Mouse (Mus musculus) bone marrow, adult 2 months (tissue): ENCODE measurements at regions not wholly inside any gene's neighbourhood (a gene's known extent, or its start where the extent isn't known, plus 50 kb on each side); places are given as distances from the start of the nearest gene placed in this dataset.

Source experiments
- H3K27ac ChIP-seq: fragments of 200-500 bp; 2 replicates; pipeline ENCODE4 v1.5.1; 2012; ENCODE audit warnings: low read depth, mild to moderate bottlenecking, control low read depth, inconsistent platforms, low read length; ENCODE audit not compliant: control insufficient read depth, poor library complexity, insufficient read depth
- H3K4me1 ChIP-seq: fragments of 200-500 bp; 2 replicates; pipeline ENCODE4 v1.6.1; 2011; ENCODE audit warnings: low read length; ENCODE audit not compliant: control insufficient read depth, insufficient read depth
- H3K4me3 ChIP-seq: fragments of 200-500 bp; replicated peaks from 2 replicates; pipeline ENCODE3; 2011; ENCODE audit warnings: mild to moderate bottlenecking, low read depth, low read length, control low read depth; ENCODE audit not compliant: control insufficient read depth
- CTCF ChIP-seq: fragments of 200-500 bp; IDR thresholded peaks from 2 replicates; pipeline ENCODE4 v1.5.1; 2011; ENCODE audit warnings: low read length, control low read depth; ENCODE audit not compliant: control insufficient read depth, insufficient read depth
- POLR2A ChIP-seq: fragments of 200-500 bp; IDR thresholded peaks from 2 replicates; pipeline ENCODE4 v1.6.1; 2011; ENCODE audit warnings: low read depth, mild to moderate bottlenecking, control low read depth, low read length, borderline replicate concordance; ENCODE audit not compliant: control insufficient read depth
- WGBS: fragments of 180-500 bp; shearing (Covaris S2); methylation state at CpG from one replicate; pipeline ENCODE4 v1.1.7; 2018; 5-methylcytosine and 5-hydroxymethylcytosine counted together

DNA sequence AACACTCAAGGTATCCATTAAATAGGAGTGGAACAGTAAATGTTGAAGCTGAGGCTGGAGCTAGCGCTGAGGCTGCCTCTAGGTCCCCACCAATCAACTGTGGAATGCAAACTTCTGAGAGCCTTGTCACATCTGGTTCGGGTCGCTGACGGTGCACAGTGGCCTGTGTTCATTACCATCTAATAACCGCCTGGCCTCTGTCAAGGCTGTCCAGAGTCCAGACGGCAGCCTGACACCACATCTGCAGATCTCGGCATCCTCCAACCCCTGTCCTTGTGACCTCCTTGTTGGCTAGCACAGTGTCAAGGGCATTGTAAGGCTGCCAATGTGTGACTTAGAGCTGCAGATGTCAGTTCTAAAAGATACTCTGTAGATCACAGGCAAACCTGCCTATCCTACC is 455.7 kb downstream of the Ate1 start:
- WGBS, result 59% methylated on average over 7 of the region's 7 CpGs

DNA sequence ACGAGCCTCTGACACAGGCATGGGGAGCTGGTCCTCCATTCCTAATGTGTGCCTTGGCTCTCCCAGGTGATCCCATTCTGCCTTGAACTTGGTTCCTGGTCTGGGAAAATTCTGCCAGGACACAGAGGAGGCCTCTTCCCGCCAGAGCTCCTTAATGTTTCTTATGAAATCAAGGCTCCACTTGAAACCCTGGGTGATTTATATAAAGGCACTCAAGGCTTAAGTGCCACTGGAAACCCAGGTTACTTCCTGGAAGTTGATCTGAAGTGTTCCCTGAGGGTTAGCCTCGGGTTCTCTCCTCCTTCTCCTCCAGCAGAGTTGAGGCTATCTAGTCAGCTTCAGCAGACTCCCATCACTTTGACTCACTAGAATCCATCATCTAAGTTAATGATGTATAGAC is 451.9 kb downstream of the Ate1 start:
- Histone ChIP-seq H3K4me1 (no peaks in the 10 kb centered on the region), H3K27ac (no peak overlapping the region), H3K4me3 (no peak overlapping the region)
- TF ChIP-seq CTCF (no peak), POLR2A (no peak)
- 42% methylated on average over 3 of the region's 3 CpGs for WGBS

More for the DNA sequence above, 455.7 kb downstream of the Ate1 start:
- Histone ChIP-seq H3K27ac (no peak overlapping the region), H3K4me3 (no peak overlapping the region), H3K4me1 (no peaks in the 10 kb centered on the region)
- TF ChIP-seq POLR2A (no peak), CTCF (no peak)

DNA sequence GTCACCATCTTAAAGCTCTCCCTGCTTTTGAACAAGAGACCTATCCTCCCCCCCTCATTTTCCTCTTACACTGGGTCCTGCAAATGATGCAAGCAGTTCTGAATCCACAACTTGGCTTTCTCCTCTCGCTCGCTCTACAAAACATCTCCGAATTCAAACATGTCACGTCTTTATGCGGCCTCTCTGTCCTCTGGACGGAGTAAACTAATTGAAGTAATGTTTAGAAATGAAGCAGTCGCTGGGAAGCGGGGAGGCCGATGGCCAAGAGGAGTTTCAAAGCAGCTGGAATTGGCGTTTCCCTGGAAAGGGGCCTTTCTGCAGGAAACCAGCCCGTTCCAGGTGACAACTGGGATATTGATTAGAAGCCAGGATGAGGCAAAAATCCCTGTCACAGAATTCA is 446.8 kb downstream of the Ate1 start:
- Histone ChIP-seq H3K4me3 (no peak overlapping the region), H3K27ac (no peak overlapping the region), H3K4me1 (no peaks in the 10 kb centered on the region)
- TF ChIP-seq POLR2A (no peak), CTCF (no peak)
- 75% methylated on average over 11 of the region's 11 CpGs for WGBS

DNA sequence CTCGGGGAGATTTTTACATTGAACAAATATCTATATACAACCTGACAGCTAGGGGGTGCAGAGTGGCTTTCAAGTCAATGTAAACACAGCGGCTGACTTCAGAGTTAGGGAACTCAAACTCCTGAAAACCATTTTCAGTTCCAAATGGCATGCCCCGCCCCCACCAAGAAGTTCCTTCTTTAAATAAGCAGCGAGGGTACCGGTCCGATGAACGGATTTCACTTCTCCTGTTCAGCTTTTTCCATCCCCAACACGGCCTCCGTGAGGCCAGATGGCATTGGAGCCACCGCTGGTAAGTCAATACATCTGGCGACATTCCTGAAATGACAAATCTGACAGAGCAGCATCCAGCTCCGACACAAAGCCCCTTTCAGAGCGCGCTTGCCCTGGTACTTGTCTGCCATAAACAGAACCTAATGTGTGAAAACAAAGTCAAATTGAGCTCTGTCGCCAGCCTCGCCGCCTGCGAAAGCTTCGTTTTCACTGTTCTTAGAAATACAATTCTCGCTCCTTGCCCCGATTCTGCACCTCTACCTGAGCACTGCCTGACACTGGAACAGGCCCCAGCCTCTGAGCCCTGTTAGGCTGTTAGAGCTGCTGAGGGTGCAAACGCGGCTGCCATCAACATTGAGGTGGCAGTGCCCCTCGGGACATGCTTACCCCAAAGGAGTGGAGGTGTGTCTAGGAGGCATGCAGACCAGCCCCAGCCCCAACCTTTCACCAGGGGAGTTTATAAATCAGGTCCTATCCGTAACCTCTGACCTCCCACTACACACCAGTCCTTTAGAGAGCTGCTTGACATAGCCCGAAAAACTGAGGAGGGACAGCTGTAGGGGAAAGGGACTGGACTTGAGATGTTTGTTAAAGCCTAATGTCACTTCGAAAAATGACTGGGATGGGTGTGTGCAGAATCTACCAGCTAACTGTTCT is 446.0 kb downstream of the Ate1 start:
- H3K4me3 ChIP-seq, result no peak overlapping the region
- WGBS, result 38% methylated on average over 27 of the region's 27 CpGs

DNA sequence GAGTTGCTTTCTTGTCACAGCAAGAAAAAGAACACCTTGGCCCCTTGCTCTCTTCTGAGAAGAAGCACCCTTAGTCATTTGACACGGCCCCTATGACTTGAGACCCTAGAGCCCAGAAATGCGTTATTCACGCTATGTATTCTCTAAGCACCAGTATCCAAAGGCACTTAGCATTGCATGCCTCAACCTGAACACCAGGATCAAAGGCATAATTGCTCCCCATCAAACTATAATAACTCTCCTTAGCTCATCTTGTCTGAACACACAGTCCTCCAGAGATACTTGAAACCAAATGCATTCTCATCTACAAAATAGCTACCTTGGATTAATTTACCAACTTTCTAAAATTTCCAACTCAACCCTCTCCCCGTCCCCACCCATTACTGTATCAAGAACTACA is 437.5 kb downstream of the Ate1 start:
- H3K4me3 ChIP-seq, result no peak overlapping the region
- no peak overlapping the region for H3K27ac ChIP-seq
- TF ChIP-seq CTCF (no peak), POLR2A (no peak)
- 85% methylated on average over 4 of the region's 4 CpGs for WGBS
- H3K4me1 ChIP-seq, result no peaks in the 10 kb centered on the region

More for the DNA sequence above, 446.0 kb downstream of the Ate1 start:
- no peak overlapping the region for H3K27ac ChIP-seq
- H3K4me1 ChIP-seq, result no peaks in the 10 kb centered on the region
- TF ChIP-seq CTCF (no peak), POLR2A (no peak)

DNA sequence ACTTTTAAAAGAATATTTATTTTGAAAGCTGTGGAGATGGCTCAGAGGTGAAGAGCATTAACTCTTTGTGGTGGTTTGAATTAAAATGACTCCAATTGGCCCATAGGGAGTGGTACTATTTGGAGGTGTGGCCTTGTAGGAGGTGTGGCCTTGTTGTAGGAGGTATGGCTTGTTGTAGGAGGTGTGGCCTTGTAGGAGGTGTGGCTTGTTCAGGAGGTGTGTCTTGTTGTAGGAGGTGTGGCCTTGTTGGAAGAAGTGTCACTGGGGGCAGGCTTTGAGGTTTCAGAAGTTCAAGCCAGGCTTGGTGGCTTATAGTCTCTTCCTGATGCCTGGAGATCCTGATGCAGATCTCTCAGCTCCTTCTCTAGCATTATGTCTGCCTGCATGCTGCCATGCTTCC is 434.5 kb downstream of the Ate1 start:
- H3K4me1 ChIP-seq, result no peaks in the 10 kb centered on the region
- no peak overlapping the region for H3K27ac ChIP-seq
- TF ChIP-seq POLR2A, result no peak
- TF ChIP-seq CTCF, result no peak
- H3K4me3 ChIP-seq, result no peak overlapping the region

DNA sequence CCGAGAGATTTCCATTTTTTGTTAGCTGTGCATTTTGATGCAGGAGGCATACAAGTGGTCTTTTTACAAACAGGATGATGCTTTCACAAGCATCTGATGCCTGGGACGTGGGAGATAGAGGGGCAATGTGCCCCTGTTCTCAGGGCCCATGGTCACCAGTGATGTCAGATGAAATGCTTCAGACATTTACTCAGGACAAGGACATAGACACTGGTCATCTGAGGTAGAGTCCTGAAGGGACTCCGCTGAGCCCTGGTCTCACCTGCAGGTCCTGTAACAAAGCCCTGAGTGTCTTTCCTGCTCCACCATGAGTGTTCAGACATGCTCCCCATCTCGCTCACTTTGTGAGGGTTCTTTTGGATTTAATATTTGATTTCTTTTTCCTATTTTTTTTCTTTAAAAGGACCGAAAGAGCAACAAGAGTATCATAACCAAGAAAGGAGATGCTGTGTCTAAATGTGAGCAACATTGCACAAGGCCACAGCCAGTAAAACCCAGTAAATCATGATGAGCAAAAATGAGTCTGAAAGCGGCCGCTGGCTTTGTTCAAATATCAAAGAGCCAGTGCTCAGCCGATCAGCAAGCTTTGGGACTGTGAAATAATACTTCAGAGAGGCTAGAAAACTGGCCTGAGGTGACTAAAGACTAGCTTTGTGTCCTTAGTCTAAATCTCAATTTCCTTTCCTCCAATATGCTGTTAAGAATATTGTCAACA is 430.1 kb downstream of the Ate1 start:
- TF ChIP-seq CTCF (no peak), POLR2A (no peak)
- Histone ChIP-seq H3K4me3 (no peak overlapping the region), H3K27ac (no peak overlapping the region), H3K4me1 (no peaks in the 10 kb centered on the region)
- WGBS, result 76% methylated on average over 8 of the region's 8 CpGs

DNA sequence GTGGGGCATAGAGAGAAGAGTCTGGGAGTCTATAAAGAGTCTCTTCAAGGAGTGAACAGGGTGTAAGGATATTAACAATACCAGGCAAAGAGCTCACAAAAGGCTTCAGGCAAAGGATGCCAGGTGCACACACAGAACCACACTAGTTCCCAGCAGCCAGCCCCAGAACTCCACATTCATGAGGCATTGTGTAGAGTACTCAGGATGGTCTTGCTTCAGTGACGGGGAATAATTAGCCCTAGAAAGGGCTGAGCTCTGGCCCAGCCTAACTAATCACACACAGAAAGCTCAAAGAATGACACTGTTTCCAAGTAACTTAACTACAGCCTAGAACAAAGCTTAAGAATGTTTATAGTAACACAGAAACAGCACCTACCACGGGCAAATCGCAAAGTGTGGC is 428.2 kb downstream of the Ate1 start:
- WGBS, result 68% methylated on average over 3 of the region's 3 CpGs
- TF ChIP-seq POLR2A (no peak), CTCF (no peak)
- Histone ChIP-seq H3K4me3 (no peak overlapping the region), H3K4me1 (no peaks in the 10 kb centered on the region), H3K27ac (no peak overlapping the region)

DNA sequence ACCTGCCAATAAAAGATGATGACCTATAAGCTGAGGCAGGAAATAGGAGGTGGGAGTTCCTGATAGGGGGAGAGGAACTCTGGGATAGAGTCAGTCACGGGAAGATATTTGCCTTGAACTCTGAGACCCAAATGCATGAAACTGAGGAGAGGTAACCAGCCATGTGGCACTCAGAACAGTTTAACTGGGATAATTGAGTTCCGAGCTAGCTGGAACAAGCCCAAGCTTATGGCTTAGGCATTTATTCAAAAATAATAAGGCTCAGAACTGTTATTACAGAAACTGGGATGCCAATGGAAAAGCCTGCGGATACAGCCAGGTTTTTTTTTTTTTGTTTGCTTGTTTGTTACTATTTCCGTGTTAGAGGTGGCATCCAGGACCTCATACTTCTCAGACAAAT is 425.0 kb downstream of the Ate1 start:
- TF ChIP-seq CTCF (no peak), POLR2A (no peak)
- Histone ChIP-seq H3K4me3 (no peak overlapping the region), H3K4me1 (no peaks in the 10 kb centered on the region), H3K27ac (no peak overlapping the region)
- WGBS, result 69% methylated on average over 4 of the region's 4 CpGs
